9 mouse cellular contexts compared by ENCODE assay signal in genomic region chr8:44933478-44933877, GRCm38 (mm10). TPM values are rescaled to one million over a fixed set of nuclear protein-coding genes. Genes with fewer than 3 reads are reported as not detected.
DNase-seq lines count a peak whose midpoint lies in the region; ATAC-seq lines count a peak whose summit lies in the region.
"Had no signal": no experiment of that assay in that cellular context is flagged by ENCODE, and none has a peak within 500 bp of the region (broad histone marks: within the 10 kb centered on the region; RNA-seq: fewer than 3 reads in every experiment).

No protein-coding gene starts in this region.

- H3K9ac ChIP-seq in heart, embryonic 12.5 days: 0 out of 2 replicates have a peak overlapping the region, but pooled peaks have one; percentile 48
- no peak overlapping the region for H3K9ac ChIP-seq in forebrain, embryonic 13.5 days

- peak overlapping the region; percentile 77 for H3K4me3 ChIP-seq in heart, embryonic 12.5 days
- H3K4me3 ChIP-seq in forebrain, embryonic 13.5 days: peak overlapping the region; percentile 78; the same call in 1 of the 2 replicates
- H3K4me3 ChIP-seq in midbrain, embryonic 10.5 days: peak overlapping the region; percentile 82

- no peaks in the 10 kb centered on the region for H3K27me3 ChIP-seq in heart, embryonic 12.5 days (replicated peaks)
- no peaks in the 10 kb centered on the region for H3K27me3 ChIP-seq in forebrain, embryonic 13.5 days
- H3K27me3 ChIP-seq in midbrain, embryonic 10.5 days (ENCODE audit: low read depth, poor library complexity, severe bottlenecking): no peaks in the 10 kb centered on the region

- H3K4me1 ChIP-seq in heart, embryonic 12.5 days (replicated peaks): 0 out of 2 replicates have a peak, but pooled peaks cover 5% of the 10 kb centered on the region
- H3K4me1 ChIP-seq in forebrain, embryonic 13.5 days: peaks cover 11% of the 10 kb centered on the region; the same call in 1 of the 2 replicates
- H3K4me1 ChIP-seq in midbrain, embryonic 10.5 days: peaks cover 11% of the 10 kb centered on the region

- no peaks in the 10 kb centered on the region for H3K36me3 ChIP-seq in heart, embryonic 12.5 days
- no peaks in the 10 kb centered on the region for H3K36me3 ChIP-seq in forebrain, embryonic 13.5 days (ENCODE audit: poor library complexity, severe bottlenecking)
- H3K36me3 ChIP-seq in midbrain, embryonic 10.5 days: no peaks in the 10 kb centered on the region

- intact Hi-C loops in heart, postnatal 36 days (cut with DNase I): loop anchor here (10.0 kb wide), 1 partner anchor 589 kb away; no protein-coding TSS in a partner anchor

- no peak for ATAC-seq in heart, embryonic 12.5 days (ENCODE audit: insufficient number of reproducible peaks, low FRiP score)
- ATAC-seq in forebrain, embryonic 13.5 days: no peak
- ATAC-seq in inflammation-experienced regulatory T-cells, adult 6 months: no peak
- no peak for ATAC-seq in megakaryocyte progenitor cell, adult 5-6 weeks (replicated peaks; ENCODE audit: poor library complexity)

- peak overlapping the region; percentile 63 for H3K4me2 ChIP-seq in heart, embryonic 12.5 days
- H3K4me2 ChIP-seq in forebrain, embryonic 13.5 days: peak overlapping the region; percentile 85

- no peak for DNase-seq in heart, postnatal 36 days
- DNase-seq in cerebellum, postnatal 14 days: peak; percentile 30 to 46
- peak; percentile 25 for DNase-seq in midbrain, embryonic 10.5 days (ENCODE audit: low spot score)
- no peak for DNase-seq in frontal cortex, postnatal 14 days (ENCODE audit: low spot score in 2 of 2)
- DNase-seq: adrenal gland, postnatal 10 days had no signal

- H3K27ac ChIP-seq in heart, embryonic 12.5 days (ENCODE audit: poor library complexity, severe bottlenecking): no peak overlapping the region
- H3K27ac ChIP-seq in forebrain, embryonic 13.5 days: no peak overlapping the region
- H3K27ac ChIP-seq in midbrain, embryonic 10.5 days (replicated peaks): no peak overlapping the region

- H3K9me3 ChIP-seq in heart, embryonic 12.5 days (replicated peaks): peaks cover 8% of the 10 kb centered on the region; the same call in 1 of the 2 replicates
- no peaks in the 10 kb centered on the region for H3K9me3 ChIP-seq in forebrain, embryonic 13.5 days (replicated peaks)
- H3K9me3 ChIP-seq in midbrain, embryonic 10.5 days (replicated peaks): peaks cover 8% of the 10 kb centered on the region; the same call in 1 of the 2 replicates

- 37% methylated on average over 6 of the region's 6 CpGs for WGBS in heart, embryonic 12.5 days
- 45% methylated on average over 6 of the region's 6 CpGs for WGBS in forebrain, embryonic 13.5 days
- WGBS in midbrain, embryonic 10.5 days: 45% methylated on average over 6 of the region's 6 CpGs

RNA-seq across cellular contexts. Expression of gene Fat1, which starts 1.8 kb away (rescaled TPM):
- 21.3 and 24.9 TPM in 2 replicates for polyA plus RNA-seq in heart, embryonic 12.5 days (2016; fragmentation: Nextera tagmentation; extraction: Ambion mirVana)
- total RNA-seq in heart, postnatal 36 days (2021): 10 to 100 TPM; 14.9 to 19.2 TPM
- 10.0 and 14.2 TPM in 2 replicates for polyA plus RNA-seq in forebrain, embryonic 13.5 days (2015; fragmentation: Nextera tagmentation; extraction: Ambion mirVana)
- polyA plus RNA-seq in midbrain, embryonic 10.5 days (2016; fragmentation: Nextera tagmentation; extraction: Ambion mirVana): 13.2 and 15.6 TPM in 2 replicates
- polyA plus RNA-seq in inflammation-experienced regulatory T-cells, adult 6 months (2017; shearing (Covaris generic)): not detected
- not detected in 2 replicates for total RNA-seq in megakaryocyte progenitor cell, adult 5-6 weeks (2015)
- total RNA-seq in megakaryocyte progenitor cell, adult 5-6 weeks (2017): 0.03 TPM in 1 of 2 replicates, not detected in the other

Comparison
In these comparisons a context has a peak if more than half of its experiments do, and no peak if none do; other contexts are left out.
1. DNase-seq: peak in cerebellum, postnatal 14 days (2 of 2) and midbrain, embryonic 10.5 days (single experiment); none in heart, postnatal 36 days (0 of 2) and frontal cortex, postnatal 14 days (0 of 2).
2. RNA of gene Fat1, which starts 1.8 kb away (polyA plus RNA-seq): 21.3 to 24.9 TPM in heart, embryonic 12.5 days, 13.2 to 15.6 TPM in midbrain, embryonic 10.5 days and 10.0 to 14.2 TPM in forebrain, embryonic 13.5 days; not detected in inflammation-experienced regulatory T-cells, adult 6 months; every median in the first group is over 10 times any median in the second.
3. Peak in every context shown above with its lines, with median percentiles within 50 percentile points of each other: H3K4me3 ChIP-seq.